Mouse (Mus musculus): ENCODE data around the gene Lmbr1.

- TF ChIP-seq CTCF (IDR thresholded peaks at IDR 0.05) = no peak
- no peak for TF ChIP-seq EP300 (IDR thresholded peaks at IDR 0.05; ENCODE audit: insufficient read depth, low read depth, low read length)
- no peak for TF ChIP-seq POLR2A (IDR thresholded peaks at IDR 0.05; ENCODE audit: insufficient read depth, low read depth, low read length)
Measured at GRCm38 (mm10) chr5:29251496-29251873, 126.7 kb downstream of the Lmbr1 start.

All from heart, adult 2 months (tissue).